Mouse (Mus musculus): ENCODE data around the gene Stk10. TPM values are rescaled to one million over a fixed set of nuclear protein-coding genes. Genes with fewer than 3 reads are reported as not detected.
A peak's percentile ranks its signal among the peaks of the same experiment; 100 is the strongest.

Gene Stk10
- polyA plus RNA-seq, 1 experiment from 2014 or later, result 1.6 TPM

GRCm38 (mm10) chr11:32530151-32530550 lies 3.0 kb upstream of the Stk10 start:
- Histone ChIP-seq H3K4me2 (no peak overlapping the region), H3K4me1 (peaks cover 17% of the 10 kb centered on the region), H3K27ac (no peak overlapping the region), H3K9ac (no peak overlapping the region), H3K4me3 (no peak overlapping the region), H3K27me3 (peaks cover 35% of the 10 kb centered on the region), H3K36me3 (peaks cover 13% of the 10 kb centered on the region), H3K9me3 (no peaks in the 10 kb centered on the region)
- no peak for ATAC-seq (ENCODE audit: insufficient number of reproducible peaks, insufficient read depth, low FRiP score, low TSS enrichment, low read depth)
- 57% methylated on average over 1 of the region's 1 CpGs for WGBS

GRCm38 (mm10) chr11:32531871-32532764 lies 987 bp upstream of the Stk10 start, which contains the start of gene Efcab9:
Gene Efcab9, minus strand, starts transcription at chr11:32532081.
- Histone ChIP-seq H3K4me1 (peaks cover 17% of the 10 kb centered on the region), H3K36me3 (peaks cover 8% of the 10 kb centered on the region), H3K27ac (no peak within 1 kb of the TSS), H3K4me3 (peak within 1 kb of the TSS; percentile 66), H3K9ac (peak within 1 kb of the TSS; percentile 78), H3K4me2 (peak within 1 kb of the TSS; percentile 99), H3K27me3 (peaks cover 35% of the 10 kb centered on the region), H3K9me3 (no peaks in the 10 kb centered on the region)
- 7% methylated on average over 33 of the region's 33 CpGs for WGBS
- ATAC-seq (ENCODE audit: insufficient number of reproducible peaks, insufficient read depth, low FRiP score, low TSS enrichment, low read depth), result no peak

GRCm38 (mm10) chr11:32533482-32534261 lies 567 bp downstream of the Stk10 start:
- Histone ChIP-seq H3K36me3 (no peaks in the 10 kb centered on the region), H3K4me1 (peaks cover 17% of the 10 kb centered on the region), H3K9me3 (no peaks in the 10 kb centered on the region), H3K27ac (no peak overlapping the region), H3K4me2 (peak overlapping the region; percentile 99), H3K4me3 (peak overlapping the region; percentile 66), H3K27me3 (peaks cover 35% of the 10 kb centered on the region), H3K9ac (peak overlapping the region; percentile 78)
- ATAC-seq (ENCODE audit: insufficient number of reproducible peaks, insufficient read depth, low FRiP score, low TSS enrichment, low read depth), result 0 out of 2 replicates have a peak, but pooled peaks have one; percentile 11
- under 1% methylated on average over 24 of the region's 24 CpGs for WGBS

GRCm38 (mm10) chr11:32534453-32535075 lies 1.5 kb downstream of the Stk10 start:
- WGBS, result 65% methylated on average over 7 of the region's 7 CpGs
- Histone ChIP-seq H3K4me3 (peak overlapping the region; percentile 66), H3K27ac (no peak overlapping the region)

GRCm38 (mm10) chr11:32535646-32536045 lies 2.5 kb downstream of the Stk10 start:
- 89% methylated on average over 4 of the region's 4 CpGs for WGBS
- no peaks in the 10 kb centered on the region for H3K36me3 ChIP-seq
- no peak overlapping the region for H3K4me2 ChIP-seq
- no peak overlapping the region for H3K27ac ChIP-seq
- H3K27me3 ChIP-seq, result peaks cover 32% of the 10 kb centered on the region
- no peak overlapping the region for H3K9ac ChIP-seq
- no peak for ATAC-seq (ENCODE audit: insufficient number of reproducible peaks, insufficient read depth, low FRiP score, low TSS enrichment, low read depth)
- no peaks in the 10 kb centered on the region for H3K9me3 ChIP-seq
- peaks cover 17% of the 10 kb centered on the region for H3K4me1 ChIP-seq
- H3K4me3 ChIP-seq, result no peak overlapping the region

More at GRCm38 (mm10) chr11:32534453-32535075, 1.5 kb downstream of the Stk10 start:
- Histone ChIP-seq H3K27me3 (peaks cover 35% of the 10 kb centered on the region), H3K36me3 (no peaks in the 10 kb centered on the region), H3K9ac (no peak overlapping the region), H3K9me3 (no peaks in the 10 kb centered on the region), H3K4me2 (peak overlapping the region; percentile 99), H3K4me1 (peaks cover 17% of the 10 kb centered on the region)
- no peak for ATAC-seq (ENCODE audit: insufficient number of reproducible peaks, insufficient read depth, low FRiP score, low TSS enrichment, low read depth)

GRCm38 (mm10) chr11:32536954-32537353 lies 3.8 kb downstream of the Stk10 start:
- H3K9ac ChIP-seq, result no peak overlapping the region
- no peak overlapping the region for H3K27ac ChIP-seq
- H3K4me3 ChIP-seq, result no peak overlapping the region
- H3K9me3 ChIP-seq, result no peaks in the 10 kb centered on the region
- no peak for ATAC-seq (ENCODE audit: insufficient number of reproducible peaks, insufficient read depth, low FRiP score, low TSS enrichment, low read depth)
- no peak overlapping the region for H3K4me2 ChIP-seq
- H3K36me3 ChIP-seq, result no peaks in the 10 kb centered on the region
- peaks cover 17% of the 10 kb centered on the region for H3K4me1 ChIP-seq
- 47% methylated on average over 7 of the region's 7 CpGs for WGBS
- peaks cover 19% of the 10 kb centered on the region for H3K27me3 ChIP-seq

- Histone ChIP-seq H3K9me3 (no peaks in the 10 kb centered on the region), H3K27ac (no peak overlapping the region), H3K27me3 (peaks cover 11% of the 10 kb centered on the region), H3K36me3 (no peaks in the 10 kb centered on the region), H3K4me2 (no peak overlapping the region), H3K4me3 (no peak overlapping the region), H3K4me1 (peaks cover 18% of the 10 kb centered on the region), H3K9ac (no peak overlapping the region)
- WGBS, result 48% methylated on average over 6 of the region's 6 CpGs
- no peak for ATAC-seq (ENCODE audit: insufficient number of reproducible peaks, insufficient read depth, low FRiP score, low TSS enrichment, low read depth)
These were observed 5.3 kb downstream of the Stk10 start for GRCm38 (mm10) chr11:32538435-32538834.

GRCm38 (mm10) chr11:32538846-32539245 lies 5.7 kb downstream of the Stk10 start:
- 82% methylated on average over 4 of the region's 4 CpGs for WGBS
- Histone ChIP-seq H3K36me3 (no peaks in the 10 kb centered on the region), H3K4me2 (no peak overlapping the region), H3K9ac (no peak overlapping the region), H3K27me3 (peaks cover 11% of the 10 kb centered on the region), H3K4me1 (peaks cover 14% of the 10 kb centered on the region), H3K27ac (no peak overlapping the region), H3K4me3 (no peak overlapping the region), H3K9me3 (no peaks in the 10 kb centered on the region)
- ATAC-seq (ENCODE audit: insufficient number of reproducible peaks, insufficient read depth, low FRiP score, low TSS enrichment, low read depth), result no peak

- ATAC-seq (ENCODE audit: insufficient number of reproducible peaks, insufficient read depth, low FRiP score, low TSS enrichment, low read depth), result no peak
These were observed 6.6 kb downstream of the Stk10 start for GRCm38 (mm10) chr11:32539717-32540116.

GRCm38 (mm10) chr11:32540463-32540862 lies 7.4 kb downstream of the Stk10 start:
- peaks cover 8% of the 10 kb centered on the region; the same call in 1 of the 2 replicates for H3K4me1 ChIP-seq
- no peaks in the 10 kb centered on the region for H3K9me3 ChIP-seq
- ATAC-seq (ENCODE audit: insufficient number of reproducible peaks, insufficient read depth, low FRiP score, low TSS enrichment, low read depth), result no peak
- no peak overlapping the region for H3K27ac ChIP-seq
- no peak overlapping the region for H3K4me3 ChIP-seq
- H3K36me3 ChIP-seq, result no peaks in the 10 kb centered on the region
- no peak overlapping the region for H3K4me2 ChIP-seq
- no peak overlapping the region for H3K9ac ChIP-seq
- no peaks in the 10 kb centered on the region for H3K27me3 ChIP-seq
- 77% methylated on average over 6 of the region's 6 CpGs for WGBS

More at GRCm38 (mm10) chr11:32539717-32540116, 6.6 kb downstream of the Stk10 start:
- peaks cover 8% of the 10 kb centered on the region; the same call in 1 of the 2 replicates for H3K4me1 ChIP-seq
- no peaks in the 10 kb centered on the region for H3K36me3 ChIP-seq
- no peak overlapping the region for H3K27ac ChIP-seq
- 78% methylated on average over 7 of the region's 7 CpGs for WGBS
- H3K9me3 ChIP-seq, result no peaks in the 10 kb centered on the region
- H3K27me3 ChIP-seq, result peaks cover 2% of the 10 kb centered on the region
- no peak overlapping the region for H3K9ac ChIP-seq
- no peak overlapping the region for H3K4me3 ChIP-seq
- H3K4me2 ChIP-seq, result no peak overlapping the region

GRCm38 (mm10) chr11:32542181-32542580 lies 9.1 kb downstream of the Stk10 start:
- 87% methylated on average over 4 of the region's 4 CpGs for WGBS
- no peak overlapping the region for H3K27ac ChIP-seq

More at GRCm38 (mm10) chr11:32542181-32542580, 9.1 kb downstream of the Stk10 start:
- H3K36me3 ChIP-seq, result no peaks in the 10 kb centered on the region
- H3K4me2 ChIP-seq, result no peak overlapping the region
- no peak overlapping the region for H3K4me3 ChIP-seq
- H3K27me3 ChIP-seq, result no peaks in the 10 kb centered on the region
- ATAC-seq (ENCODE audit: insufficient number of reproducible peaks, insufficient read depth, low FRiP score, low TSS enrichment, low read depth), result no peak
- H3K9ac ChIP-seq, result no peak overlapping the region
- peaks cover 8% of the 10 kb centered on the region; the same call in 1 of the 2 replicates for H3K4me1 ChIP-seq
- no peaks in the 10 kb centered on the region for H3K9me3 ChIP-seq
